Mouse (Mus musculus): ENCODE measurements around the gene Atp13a3. TPM values are rescaled to one million over a fixed set of nuclear protein-coding genes. Genes with fewer than 3 reads are reported as not detected.
"Not testable (repeated sequence)": the region's sequence is repeated elsewhere in the genome, so short reads cannot be mapped to it uniquely, and the experiment has no call there.

Gene Atp13a3
- polyA plus RNA-seq, 1 experiment from 2014 or later: 7.8 TPM

DNA sequence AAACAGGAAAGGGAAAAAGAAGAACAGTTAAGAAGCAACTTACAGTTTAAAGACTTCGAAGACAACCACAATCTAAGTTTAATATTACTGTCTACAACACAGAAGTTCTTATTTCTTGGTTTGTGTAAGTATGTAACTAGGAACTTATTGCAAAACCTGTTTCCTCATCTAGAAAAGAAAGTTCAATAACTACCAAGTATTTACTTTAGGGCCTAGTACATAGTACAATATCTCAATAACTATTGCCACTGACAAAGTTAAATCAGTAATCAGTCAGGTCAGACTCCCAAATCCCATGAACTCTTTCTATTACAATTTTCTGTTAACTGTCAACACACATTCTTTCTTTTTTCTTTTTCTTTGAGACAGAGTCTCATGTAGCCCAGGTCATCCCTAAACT is 20.2 kb downstream of the Atp13a3 start:
- H3K27me3 ChIP-seq (replicated peaks): no peaks in the 10 kb centered on the region
- H3K4me3 ChIP-seq (replicated peaks): no peak overlapping the region
- H3K9ac ChIP-seq (replicated peaks): no peak overlapping the region
- H3K36me3 ChIP-seq: peaks cover 2% of the 10 kb centered on the region
- no peaks in the 10 kb centered on the region for H3K9me3 ChIP-seq (replicated peaks)
- 96% methylated on average over 1 of the region's 1 CpGs for WGBS
- no peak for ATAC-seq (ENCODE audit: low FRiP score)
- no peak overlapping the region for H3K27ac ChIP-seq (replicated peaks)
- no peak overlapping the region for H3K4me2 ChIP-seq
- H3K4me1 ChIP-seq: peaks cover 27% of the 10 kb centered on the region

DNA sequence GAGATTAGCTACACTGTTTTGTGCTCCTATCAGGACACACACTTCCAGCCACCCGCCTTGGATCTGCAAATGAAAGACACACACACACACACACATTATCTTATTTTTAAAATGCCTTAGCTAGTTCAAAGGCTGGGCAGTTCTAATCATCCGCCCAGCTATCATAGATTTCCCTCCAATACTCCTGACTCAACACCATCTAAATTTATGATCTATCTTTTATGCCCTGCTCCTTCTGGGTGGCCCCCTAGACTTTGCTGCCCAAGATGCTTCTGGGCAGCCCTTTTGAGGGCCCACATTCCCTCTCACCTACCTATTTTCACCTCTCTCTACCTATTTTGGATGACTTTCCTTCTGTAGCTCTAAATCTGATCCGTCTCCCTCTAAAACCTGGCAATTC is 29.5 kb downstream of the Atp13a3 start:
- no peak for ATAC-seq (ENCODE audit: low FRiP score)
- 72% methylated on average over 3 of the region's 3 CpGs for WGBS
- no peaks in the 10 kb centered on the region; the same call in 1 of the 2 replicates for H3K36me3 ChIP-seq
- no peak overlapping the region for H3K4me3 ChIP-seq (replicated peaks)
- H3K27ac ChIP-seq (replicated peaks): no peak overlapping the region
- no peaks in the 10 kb centered on the region for H3K4me1 ChIP-seq
- no peak overlapping the region for H3K9ac ChIP-seq (replicated peaks)
- H3K4me2 ChIP-seq: no peak overlapping the region
- no peaks in the 10 kb centered on the region for H3K9me3 ChIP-seq (replicated peaks)
- H3K27me3 ChIP-seq (replicated peaks): no peaks in the 10 kb centered on the region

GRCm38 (mm10) chr16:30374927-30375326 is 30.8 kb downstream of the Atp13a3 start:
- H3K27ac ChIP-seq (replicated peaks): no peak overlapping the region
- no peaks in the 10 kb centered on the region for H3K27me3 ChIP-seq (replicated peaks)
- H3K4me1 ChIP-seq: no peaks in the 10 kb centered on the region
- H3K9me3 ChIP-seq (replicated peaks): no peaks in the 10 kb centered on the region
- no peak for ATAC-seq (ENCODE audit: low FRiP score)
- H3K36me3 ChIP-seq: no peaks in the 10 kb centered on the region
- H3K9ac ChIP-seq (replicated peaks): no peak overlapping the region
- no peak overlapping the region for H3K4me3 ChIP-seq (replicated peaks)
- H3K4me2 ChIP-seq: no peak overlapping the region
- WGBS: 91% methylated on average over 3 of the region's 3 CpGs

DNA sequence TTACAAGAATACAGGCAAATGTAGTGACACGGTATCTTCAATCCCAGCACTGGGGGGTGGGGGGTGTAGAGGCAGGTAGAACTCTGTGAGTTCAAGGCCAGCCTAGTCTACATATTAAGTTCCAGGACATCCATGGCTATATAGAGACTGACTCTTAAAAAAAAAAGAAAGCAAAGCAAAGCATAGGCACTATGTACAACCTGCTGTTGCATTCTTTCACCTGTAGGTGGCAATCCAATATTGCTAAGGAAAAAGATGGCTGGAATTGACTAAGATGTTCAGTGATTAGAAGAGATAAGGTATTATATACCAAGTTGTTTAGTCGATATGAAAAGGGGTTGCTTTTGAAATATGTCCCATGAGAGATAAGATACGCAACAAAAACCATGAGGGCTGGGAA is 31.5 kb downstream of the Atp13a3 start:
- Histone ChIP-seq H3K4me2 (no peak overlapping the region), H3K27ac (replicated peaks) (no peak overlapping the region), H3K4me1 (no peaks in the 10 kb centered on the region), H3K9ac (replicated peaks) (no peak overlapping the region), H3K4me3 (replicated peaks) (no peak overlapping the region), H3K27me3 (replicated peaks) (no peaks in the 10 kb centered on the region), H3K36me3 (no peaks in the 10 kb centered on the region), H3K9me3 (replicated peaks) (no peaks in the 10 kb centered on the region)
- WGBS: 61% methylated on average over 3 of the region's 3 CpGs
- peak; percentile 38; the same call in 1 of the 2 replicates for ATAC-seq (ENCODE audit: low FRiP score)

DNA sequence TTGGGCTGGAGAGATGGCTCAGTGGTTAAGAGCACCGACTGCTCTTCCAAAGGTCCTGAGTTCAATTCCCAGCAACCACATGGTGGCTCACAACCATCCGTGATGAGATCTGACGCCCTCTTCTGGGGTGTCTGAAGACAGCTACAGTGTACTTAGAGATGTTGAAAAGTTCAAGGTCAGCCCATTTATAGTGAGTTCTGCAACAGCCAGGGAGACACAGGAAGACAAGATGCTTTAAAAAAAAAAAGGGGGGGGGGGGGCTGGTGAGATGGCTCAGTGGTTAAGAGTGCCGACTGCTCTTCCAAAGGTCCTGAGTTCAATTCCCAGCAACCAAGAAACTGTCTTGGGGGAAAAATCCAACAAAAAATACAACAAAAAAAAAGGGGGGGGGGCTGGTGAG is 32.5 kb downstream of the Atp13a3 start:
- not testable (repeated sequence) for H3K4me1 ChIP-seq; H3K9ac ChIP-seq (replicated peaks); H3K4me2 ChIP-seq; H3K9me3 ChIP-seq (replicated peaks); H3K27me3 ChIP-seq (replicated peaks); H3K27ac ChIP-seq (replicated peaks); H3K4me3 ChIP-seq (replicated peaks); ATAC-seq (ENCODE audit: low FRiP score); H3K36me3 ChIP-seq
- 96% methylated on average over 4 of the region's 4 CpGs for WGBS

GRCm38 (mm10) chr16:30367395-30367794 is 38.4 kb downstream of the Atp13a3 start:
- no peak overlapping the region for H3K27ac ChIP-seq (replicated peaks)
- H3K27me3 ChIP-seq (replicated peaks): no peaks in the 10 kb centered on the region
- H3K4me1 ChIP-seq: no peaks in the 10 kb centered on the region
- ATAC-seq (ENCODE audit: low FRiP score): no peak
- 0 out of 2 replicates have a peak, but pooled peaks cover 4% of the 10 kb centered on the region for H3K36me3 ChIP-seq
- H3K9me3 ChIP-seq (replicated peaks): no peaks in the 10 kb centered on the region
- H3K4me2 ChIP-seq: no peak overlapping the region
- no peak overlapping the region for H3K9ac ChIP-seq (replicated peaks)
- WGBS: 65% methylated on average over 2 of the region's 2 CpGs
- no peak overlapping the region for H3K4me3 ChIP-seq (replicated peaks)

DNA sequence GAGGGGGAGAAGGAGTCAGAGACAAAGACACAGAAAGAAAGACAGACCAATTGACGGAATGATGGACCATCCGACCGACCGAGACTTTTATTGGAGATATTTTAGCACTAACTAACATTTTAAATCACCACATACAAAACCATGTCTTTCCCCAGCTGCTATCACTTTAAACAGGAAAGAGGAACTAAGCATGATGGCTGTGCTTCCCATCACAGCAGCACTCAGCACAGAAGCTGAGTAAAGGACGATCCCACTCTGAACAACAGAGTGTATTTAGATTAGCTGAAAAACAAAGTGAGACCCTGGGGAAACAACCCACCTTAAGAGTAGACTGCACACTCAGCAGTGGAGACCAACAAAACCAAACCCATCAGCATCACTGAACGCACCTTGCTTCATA is 41.2 kb downstream of the Atp13a3 start:
- 90% methylated on average over 6 of the region's 6 CpGs for WGBS
- H3K9ac ChIP-seq (replicated peaks): no peak overlapping the region
- H3K9me3 ChIP-seq (replicated peaks): no peaks in the 10 kb centered on the region
- H3K4me2 ChIP-seq: no peak overlapping the region
- H3K4me1 ChIP-seq: no peaks in the 10 kb centered on the region
- H3K27ac ChIP-seq (replicated peaks): no peak overlapping the region
- 0 out of 2 replicates have a peak, but pooled peaks cover 4% of the 10 kb centered on the region for H3K36me3 ChIP-seq
- H3K4me3 ChIP-seq (replicated peaks): no peak overlapping the region
- ATAC-seq (ENCODE audit: low FRiP score): no peak
- no peaks in the 10 kb centered on the region for H3K27me3 ChIP-seq (replicated peaks)

- H3K4me1 ChIP-seq: no peaks in the 10 kb centered on the region
- H3K27me3 ChIP-seq (replicated peaks): no peaks in the 10 kb centered on the region
- H3K9ac ChIP-seq (replicated peaks): no peak overlapping the region
- H3K27ac ChIP-seq (replicated peaks): no peak overlapping the region
- ATAC-seq (ENCODE audit: low FRiP score): no peak
- H3K4me2 ChIP-seq: no peak overlapping the region
- no peaks in the 10 kb centered on the region for H3K9me3 ChIP-seq (replicated peaks)
- 0 out of 2 replicates have a peak, but pooled peaks cover 4% of the 10 kb centered on the region for H3K36me3 ChIP-seq
- no peak overlapping the region for H3K4me3 ChIP-seq (replicated peaks)
- WGBS: 76% methylated on average over 3 of the region's 3 CpGs
Measured at GRCm38 (mm10) chr16:30362528-30362927, 43.2 kb downstream of the Atp13a3 start.

- not testable (repeated sequence) for H3K9me3 ChIP-seq (replicated peaks); H3K9ac ChIP-seq (replicated peaks); H3K27ac ChIP-seq (replicated peaks); ATAC-seq (ENCODE audit: low FRiP score); H3K4me3 ChIP-seq (replicated peaks); H3K27me3 ChIP-seq (replicated peaks); H3K4me1 ChIP-seq; H3K4me2 ChIP-seq
- peaks cover 19% of the 10 kb centered on the region for H3K36me3 ChIP-seq
- 88% methylated on average over 11 of the region's 11 CpGs for WGBS
Measured at GRCm38 (mm10) chr16:30353489-30353888, 52.3 kb downstream of the Atp13a3 start.

- no peak for ATAC-seq (ENCODE audit: low FRiP score)
- Histone ChIP-seq H3K27ac (replicated peaks) (no peak overlapping the region), H3K4me2 (no peak overlapping the region)
Measured at GRCm38 (mm10) chr16:30314236-30314635, 91.5 kb downstream of the Atp13a3 start.

DNA sequence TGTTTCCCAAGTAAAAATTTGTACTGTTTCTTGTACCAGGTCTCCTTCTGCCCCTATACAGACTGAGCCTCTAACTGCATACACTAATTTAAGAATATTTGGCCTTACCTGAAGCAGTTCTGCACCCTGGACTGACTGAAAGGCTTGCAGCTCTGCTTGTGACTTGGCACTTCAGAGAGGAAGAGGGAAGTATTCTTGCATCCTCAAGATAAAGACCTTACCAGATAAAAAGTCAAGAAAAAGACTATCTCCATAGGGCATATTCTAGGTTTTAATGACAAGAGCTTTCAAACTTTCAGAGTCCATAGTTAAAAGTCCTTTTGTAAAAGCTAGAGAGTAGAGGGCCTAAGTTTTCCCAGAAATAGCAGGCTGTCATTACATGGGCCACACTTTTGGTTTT is 95.1 kb downstream of the Atp13a3 start, which contains the start of gene Gp5:
Gene Gp5, minus strand, starts transcription at position 133 of the 400 bp plus-strand sequence.
- peaks cover 23% of the 10 kb centered on the region for H3K4me1 ChIP-seq
- peaks cover 3% of the 10 kb centered on the region for H3K36me3 ChIP-seq
- H3K4me3 ChIP-seq (replicated peaks): peak within 1 kb of the TSS; percentile 59
- no peak for ATAC-seq (ENCODE audit: low FRiP score)
- H3K4me2 ChIP-seq: peak within 1 kb of the TSS; percentile 96
- no peak within 1 kb of the TSS for H3K27ac ChIP-seq (replicated peaks)
- H3K9ac ChIP-seq (replicated peaks): peak within 1 kb of the TSS; percentile 59; the same call in 1 of the 2 replicates
- H3K27me3 ChIP-seq (replicated peaks): peaks cover 50% of the 10 kb centered on the region
- no peaks in the 10 kb centered on the region for H3K9me3 ChIP-seq (replicated peaks)

More at GRCm38 (mm10) chr16:30314236-30314635, 91.5 kb downstream of the Atp13a3 start:
- Histone ChIP-seq H3K36me3 (peaks cover 3% of the 10 kb centered on the region), H3K4me1 (peaks cover 13% of the 10 kb centered on the region), H3K27me3 (replicated peaks) (peaks cover 27% of the 10 kb centered on the region), H3K9me3 (replicated peaks) (no peaks in the 10 kb centered on the region), H3K9ac (replicated peaks) (no peak overlapping the region), H3K4me3 (replicated peaks) (no peak overlapping the region)

GRCm38 (mm10) chr16:30310171-30310515 is 95.6 kb downstream of the Atp13a3 start:
- H3K9ac ChIP-seq (replicated peaks): no peak overlapping the region
- H3K9me3 ChIP-seq (replicated peaks): no peaks in the 10 kb centered on the region
- H3K4me3 ChIP-seq (replicated peaks): no peak overlapping the region; the same call in 1 of the 2 replicates
- no peaks in the 10 kb centered on the region for H3K36me3 ChIP-seq
- H3K27ac ChIP-seq (replicated peaks): no peak overlapping the region
- WGBS: 56% methylated on average over 8 of the region's 8 CpGs
- peaks cover 50% of the 10 kb centered on the region for H3K27me3 ChIP-seq (replicated peaks)
- no peak for ATAC-seq (ENCODE audit: low FRiP score)
- peaks cover 23% of the 10 kb centered on the region for H3K4me1 ChIP-seq
- peak overlapping the region; percentile 96 for H3K4me2 ChIP-seq
